Mouse (Mus musculus): ENCODE results near the gene Csf2rb. TPM values are rescaled to one million over a fixed set of nuclear protein-coding genes. Genes with fewer than 3 reads are reported as not detected.
"Not testable (repeated sequence)": the region's sequence is repeated elsewhere in the genome, so short reads cannot be mapped to it uniquely, and the experiment has no call there.

Csf2rb gene
- polyA plus RNA-seq, 1 experiment from 2014 or later: 1.2 TPM

DNA sequence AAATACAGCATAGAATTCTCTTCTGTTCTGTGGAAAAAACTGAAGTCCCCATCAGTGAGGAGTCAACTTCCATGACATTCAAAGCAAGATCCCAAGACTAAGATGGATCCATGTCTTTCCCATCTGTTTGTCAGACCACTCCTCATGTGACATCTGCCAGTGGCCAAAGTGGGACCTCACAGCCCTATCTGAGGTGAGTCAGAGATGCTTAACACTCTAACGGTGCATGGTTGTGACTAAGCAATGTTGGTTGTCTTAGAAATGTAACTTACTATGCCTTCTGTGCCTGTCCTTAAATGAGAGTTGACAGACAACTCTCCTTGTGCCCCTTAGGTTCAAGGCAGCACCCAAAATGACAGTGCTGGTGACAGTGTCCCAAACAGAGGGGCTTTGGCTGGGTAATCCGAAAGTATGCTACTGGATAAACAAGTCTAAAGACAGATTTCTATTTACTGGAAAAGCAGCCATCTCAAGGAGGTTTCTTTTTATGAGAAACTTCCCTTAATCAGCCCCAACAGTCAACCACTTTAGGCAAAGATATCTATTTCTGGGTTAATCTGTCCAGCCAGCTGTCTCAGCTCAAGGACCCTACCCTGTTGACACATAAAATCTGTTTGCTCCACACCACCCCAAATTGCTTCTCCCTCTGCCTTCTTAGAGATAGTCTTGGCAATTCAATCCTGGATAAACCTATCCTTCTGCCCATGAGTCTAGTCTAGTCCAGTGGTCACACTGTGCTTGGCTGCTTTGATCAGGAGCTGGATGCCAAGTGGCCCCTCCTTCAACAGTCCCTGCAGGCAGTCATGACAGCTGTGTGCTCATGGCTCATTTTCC, 7.0 kb upstream of the Csf2rb start:
- ATAC-seq (replicated peaks; ENCODE audit: insufficient number of reproducible peaks, low FRiP score, low TSS enrichment, low read depth); H3K4me1 ChIP-seq (ENCODE audit: control insufficient read depth, insufficient read depth, low read length); H3K9ac ChIP-seq (replicated peaks; ENCODE audit: low read length); H3K36me3 ChIP-seq (replicated peaks; ENCODE audit: control insufficient read depth, insufficient read depth, low read depth, low read length); H3K27ac ChIP-seq (replicated peaks; ENCODE audit: low read depth, low read length); H3K4me2 ChIP-seq (ENCODE audit: low read depth, low read length); H3K27me3 ChIP-seq (ENCODE audit: control insufficient read depth, insufficient read depth, low read length); DNase-seq (ENCODE audit: low spot score); H3K4me3 ChIP-seq (ENCODE audit: low read depth, low read length); H3K9me3 ChIP-seq (replicated peaks; ENCODE audit: control insufficient read depth, low read length): not testable (repeated sequence)
- WGBS: 79% methylated on average over 2 of the region's 2 CpGs

DNA sequence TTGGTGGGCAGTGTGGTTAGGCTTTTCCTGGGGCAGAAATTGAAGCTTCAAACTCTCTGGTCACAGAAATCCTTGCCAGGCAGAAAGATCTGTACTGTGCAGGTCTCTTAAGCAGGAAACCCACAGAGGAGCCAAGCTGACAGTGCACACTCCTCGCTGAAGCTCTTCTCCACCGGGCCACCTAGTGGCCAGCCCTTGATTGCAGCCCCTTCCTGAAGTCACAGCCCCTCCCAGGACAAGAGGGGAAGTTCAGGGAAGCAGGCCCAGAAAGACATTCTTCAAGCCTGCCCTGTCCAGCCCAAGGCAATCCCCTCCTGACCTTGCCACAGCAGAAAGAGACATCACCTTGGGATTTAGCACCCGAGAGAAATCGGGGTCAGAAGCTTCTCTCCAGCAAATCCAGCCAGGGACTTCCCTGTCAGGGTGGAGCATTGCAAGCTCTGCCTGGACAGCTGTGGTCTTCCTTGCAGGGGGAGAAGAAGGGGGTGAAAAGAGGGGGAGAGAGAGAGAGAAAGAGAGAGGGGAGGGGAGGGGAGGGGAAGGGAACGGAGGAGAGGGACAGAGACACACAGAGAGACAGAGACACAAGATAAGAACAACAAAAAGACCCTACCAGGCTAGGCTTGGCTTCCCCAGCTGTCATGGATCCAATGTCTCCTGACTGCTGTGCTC, 4.6 kb upstream of the Csf2rb start:
- H3K4me3 ChIP-seq (ENCODE audit: low read depth, low read length): no peak overlapping the region
- no peak for ATAC-seq (replicated peaks; ENCODE audit: insufficient number of reproducible peaks, low FRiP score, low TSS enrichment, low read depth)
- H3K27ac ChIP-seq (replicated peaks; ENCODE audit: low read depth, low read length): no peak overlapping the region
- no peaks in the 10 kb centered on the region for H3K4me1 ChIP-seq (ENCODE audit: control insufficient read depth, insufficient read depth, low read length)
- peak; percentile 73 for DNase-seq (ENCODE audit: low spot score)
- 17% methylated on average over 5 of the region's 5 CpGs for WGBS
- H3K9me3 ChIP-seq (replicated peaks; ENCODE audit: control insufficient read depth, low read length): no peaks in the 10 kb centered on the region
- H3K27me3 ChIP-seq (ENCODE audit: control insufficient read depth, insufficient read depth, low read length): no peaks in the 10 kb centered on the region
- H3K36me3 ChIP-seq (replicated peaks; ENCODE audit: control insufficient read depth, insufficient read depth, low read depth, low read length): no peaks in the 10 kb centered on the region
- no peak overlapping the region for H3K9ac ChIP-seq (replicated peaks; ENCODE audit: low read length)
- H3K4me2 ChIP-seq (ENCODE audit: low read depth, low read length): no peak overlapping the region

DNA sequence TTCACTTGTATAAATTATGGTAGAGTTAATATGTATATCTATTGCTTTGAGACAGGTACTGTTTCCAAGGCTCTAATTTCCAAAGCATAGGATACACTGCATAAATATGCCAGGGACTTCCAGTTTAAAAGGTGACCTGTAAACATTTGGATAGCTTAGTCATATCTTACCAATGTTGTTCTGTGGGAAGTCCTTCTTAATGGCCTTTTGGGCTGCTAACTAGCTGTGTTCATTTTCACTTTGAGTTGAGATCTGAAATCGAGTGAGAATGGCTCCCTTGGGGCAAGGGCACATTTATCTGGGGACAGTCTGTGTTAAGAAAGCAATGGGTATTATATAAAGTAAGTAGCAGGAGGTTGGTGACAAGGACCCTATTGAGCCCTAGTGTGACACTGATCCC, 2.2 kb upstream of the Csf2rb start:
- Histone ChIP-seq H3K27me3 (ENCODE audit: control insufficient read depth, insufficient read depth, low read length) (no peaks in the 10 kb centered on the region), H3K4me3 (ENCODE audit: low read depth, low read length) (no peak overlapping the region), H3K9me3 (replicated peaks; ENCODE audit: control insufficient read depth, low read length) (no peaks in the 10 kb centered on the region), H3K36me3 (replicated peaks; ENCODE audit: control insufficient read depth, insufficient read depth, low read depth, low read length) (no peaks in the 10 kb centered on the region), H3K4me2 (ENCODE audit: low read depth, low read length) (no peak overlapping the region), H3K4me1 (ENCODE audit: control insufficient read depth, insufficient read depth, low read length) (no peaks in the 10 kb centered on the region), H3K27ac (replicated peaks; ENCODE audit: low read depth, low read length) (no peak overlapping the region), H3K9ac (replicated peaks; ENCODE audit: low read length) (no peak overlapping the region)
- WGBS: 67% methylated on average over 1 of the region's 1 CpGs
- no peak for ATAC-seq (replicated peaks; ENCODE audit: insufficient number of reproducible peaks, low FRiP score, low TSS enrichment, low read depth)
- DNase-seq (ENCODE audit: low spot score): no peak

DNA sequence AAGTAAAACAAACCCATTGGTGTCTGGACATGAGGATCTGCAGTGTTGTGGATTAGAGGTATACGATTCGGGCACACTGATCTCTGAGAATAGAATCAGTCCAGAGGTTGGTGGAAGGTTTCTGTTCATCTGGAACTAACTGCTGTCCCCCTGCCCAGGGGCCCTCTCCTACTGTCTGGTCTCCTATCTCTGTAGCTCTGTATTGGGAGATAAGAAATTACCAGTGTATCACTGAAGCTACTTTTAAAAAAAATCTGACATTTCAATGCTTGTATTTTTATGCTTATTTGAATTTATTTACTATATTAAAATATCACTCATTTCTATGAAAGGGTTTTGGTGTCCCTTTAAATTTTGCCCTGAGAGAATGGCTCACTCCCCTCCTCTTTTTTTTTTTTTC, 1.3 kb upstream of the Csf2rb start:
- Histone ChIP-seq H3K4me2 (ENCODE audit: low read depth, low read length) (no peak overlapping the region), H3K4me1 (ENCODE audit: control insufficient read depth, insufficient read depth, low read length) (no peaks in the 10 kb centered on the region), H3K9ac (replicated peaks; ENCODE audit: low read length) (no peak overlapping the region), H3K9me3 (replicated peaks; ENCODE audit: control insufficient read depth, low read length) (no peaks in the 10 kb centered on the region), H3K27me3 (ENCODE audit: control insufficient read depth, insufficient read depth, low read length) (no peaks in the 10 kb centered on the region), H3K36me3 (replicated peaks; ENCODE audit: control insufficient read depth, insufficient read depth, low read depth, low read length) (no peaks in the 10 kb centered on the region), H3K27ac (replicated peaks; ENCODE audit: low read depth, low read length) (no peak overlapping the region), H3K4me3 (ENCODE audit: low read depth, low read length) (no peak overlapping the region)
- ATAC-seq (replicated peaks; ENCODE audit: insufficient number of reproducible peaks, low FRiP score, low TSS enrichment, low read depth) (no peak), DNase-seq (ENCODE audit: low spot score) (no peak)
- 89% methylated on average over 2 of the region's 2 CpGs for WGBS

DNA sequence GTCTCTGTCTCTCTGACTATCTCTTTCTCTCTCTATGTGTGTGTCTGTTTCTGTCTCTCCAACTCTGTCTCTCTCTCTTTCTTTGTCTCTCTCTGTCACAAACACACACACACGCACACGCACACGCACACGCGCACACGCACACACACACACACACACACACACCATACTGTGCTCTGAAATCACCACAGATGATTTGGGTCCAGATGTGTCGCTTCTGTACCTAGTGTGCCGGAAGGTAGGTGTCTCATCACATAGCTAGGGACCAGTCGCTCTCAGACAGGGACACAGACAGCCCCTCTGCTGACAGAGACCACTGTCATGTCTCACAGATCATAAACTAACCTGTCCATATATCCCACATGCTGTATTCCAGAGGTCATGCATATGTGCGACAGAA, 1.2 kb downstream of the Csf2rb start:
- Histone ChIP-seq H3K9ac (replicated peaks; ENCODE audit: low read length) (no peak overlapping the region), H3K36me3 (replicated peaks; ENCODE audit: control insufficient read depth, insufficient read depth, low read depth, low read length) (no peaks in the 10 kb centered on the region), H3K27me3 (ENCODE audit: control insufficient read depth, insufficient read depth, low read length) (no peaks in the 10 kb centered on the region), H3K27ac (replicated peaks; ENCODE audit: low read depth, low read length) (no peak overlapping the region), H3K4me1 (ENCODE audit: control insufficient read depth, insufficient read depth, low read length) (no peaks in the 10 kb centered on the region), H3K4me2 (ENCODE audit: low read depth, low read length) (no peak overlapping the region), H3K4me3 (ENCODE audit: low read depth, low read length) (no peak overlapping the region), H3K9me3 (replicated peaks; ENCODE audit: control insufficient read depth, low read length) (no peaks in the 10 kb centered on the region)
- no peak for DNase-seq (ENCODE audit: low spot score)
- no peak for ATAC-seq (replicated peaks; ENCODE audit: insufficient number of reproducible peaks, low FRiP score, low TSS enrichment, low read depth)
- 85% methylated on average over 10 of the region's 10 CpGs for WGBS

DNA sequence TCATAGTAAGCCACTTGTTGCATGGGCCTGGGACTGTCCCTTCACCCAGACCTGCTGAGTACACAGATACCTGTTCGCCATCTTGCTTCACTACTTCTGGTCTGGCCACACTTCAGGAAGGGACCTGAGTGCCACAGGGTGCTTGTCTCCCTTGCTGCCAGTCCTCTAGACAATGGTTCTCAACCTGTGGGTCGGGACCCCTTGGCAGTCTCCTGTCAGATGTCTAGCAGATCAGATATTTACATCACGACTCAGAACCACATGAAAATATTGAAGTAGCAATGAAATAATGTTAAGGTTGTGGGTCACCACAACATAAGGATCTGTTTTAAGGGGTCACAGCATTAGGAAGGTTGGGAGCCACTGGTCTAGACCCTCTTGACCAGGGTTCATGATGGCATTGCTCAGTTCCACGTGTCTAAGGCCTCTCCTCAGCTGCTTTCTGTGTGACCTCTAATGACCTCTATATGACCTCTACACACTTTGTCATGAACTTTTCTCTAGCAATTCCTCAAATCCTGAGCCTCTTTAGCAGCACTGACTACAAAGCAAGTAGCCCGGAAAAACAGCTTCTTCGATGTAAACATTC, 2.3 kb downstream of the Csf2rb start:
- 76% methylated on average over 6 of the region's 6 CpGs for WGBS

DNA sequence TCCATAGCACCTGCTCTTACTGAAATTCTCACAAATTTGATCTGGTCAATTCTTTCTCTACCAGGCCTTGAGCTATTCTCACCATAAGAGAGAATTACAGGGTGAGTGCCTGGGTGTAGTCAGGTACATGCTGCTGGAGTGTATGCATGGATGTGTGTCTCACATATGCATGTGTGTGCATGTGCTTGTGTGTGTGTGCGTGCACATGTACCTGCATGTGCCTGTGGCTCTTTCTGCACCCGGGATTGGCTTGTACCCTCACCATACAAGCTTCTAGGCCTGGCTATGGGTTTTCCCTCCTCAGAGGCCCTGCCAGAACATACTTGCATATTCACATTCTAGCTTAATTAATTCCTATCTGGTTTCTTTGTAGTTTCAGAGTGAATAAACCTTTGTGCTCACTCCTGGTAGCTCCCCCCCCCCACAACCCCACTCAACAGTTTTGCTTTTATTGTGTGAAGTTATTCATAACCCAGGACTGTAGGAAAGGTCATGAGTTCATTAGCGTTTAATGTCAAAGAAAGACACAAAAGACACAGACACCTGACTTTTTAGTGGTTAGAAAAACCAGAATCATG, 3.1 kb downstream of the Csf2rb start:
- Histone ChIP-seq H3K36me3 (replicated peaks; ENCODE audit: control insufficient read depth, insufficient read depth, low read depth, low read length) (no peaks in the 10 kb centered on the region), H3K4me2 (ENCODE audit: low read depth, low read length) (no peak overlapping the region), H3K9ac (replicated peaks; ENCODE audit: low read length) (no peak overlapping the region), H3K27me3 (ENCODE audit: control insufficient read depth, insufficient read depth, low read length) (no peaks in the 10 kb centered on the region), H3K27ac (replicated peaks; ENCODE audit: low read depth, low read length) (no peak overlapping the region), H3K9me3 (replicated peaks; ENCODE audit: control insufficient read depth, low read length) (no peaks in the 10 kb centered on the region), H3K4me1 (ENCODE audit: control insufficient read depth, insufficient read depth, low read length) (no peaks in the 10 kb centered on the region), H3K4me3 (ENCODE audit: low read depth, low read length) (no peak overlapping the region)
- ATAC-seq (replicated peaks; ENCODE audit: insufficient number of reproducible peaks, low FRiP score, low TSS enrichment, low read depth) (no peak), DNase-seq (ENCODE audit: low spot score) (no peak)
- WGBS: 87% methylated on average over 3 of the region's 3 CpGs

More for the DNA sequence above, 2.3 kb downstream of the Csf2rb start:
- not testable (repeated sequence) for DNase-seq (ENCODE audit: low spot score); ATAC-seq (replicated peaks; ENCODE audit: insufficient number of reproducible peaks, low FRiP score, low TSS enrichment, low read depth); H3K9ac ChIP-seq (replicated peaks; ENCODE audit: low read length); H3K27me3 ChIP-seq (ENCODE audit: control insufficient read depth, insufficient read depth, low read length); H3K4me2 ChIP-seq (ENCODE audit: low read depth, low read length); H3K4me3 ChIP-seq (ENCODE audit: low read depth, low read length); H3K36me3 ChIP-seq (replicated peaks; ENCODE audit: control insufficient read depth, insufficient read depth, low read depth, low read length); H3K4me1 ChIP-seq (ENCODE audit: control insufficient read depth, insufficient read depth, low read length); H3K9me3 ChIP-seq (replicated peaks; ENCODE audit: control insufficient read depth, low read length); H3K27ac ChIP-seq (replicated peaks; ENCODE audit: low read depth, low read length)

DNA sequence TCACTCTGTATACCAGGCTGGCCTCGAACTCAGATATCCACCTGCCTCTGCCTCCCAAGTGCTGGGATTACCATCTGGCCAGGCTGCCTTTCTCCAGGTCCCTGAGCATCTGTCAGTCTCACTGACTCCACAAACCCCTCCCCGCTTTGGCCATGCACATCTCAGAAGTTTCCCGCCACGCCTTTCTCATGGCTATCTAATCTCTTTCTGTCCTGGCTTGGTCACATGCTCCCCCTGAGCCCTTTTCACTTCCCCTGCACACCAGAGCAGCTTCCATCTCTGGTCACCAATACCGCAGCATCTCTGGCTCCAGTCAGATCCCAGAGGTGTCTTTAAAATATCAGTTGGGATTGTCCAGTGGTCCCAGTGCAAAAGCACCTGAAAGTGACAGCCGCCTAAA, 4.4 kb downstream of the Csf2rb start:
- not testable (repeated sequence) for ATAC-seq (replicated peaks; ENCODE audit: insufficient number of reproducible peaks, low FRiP score, low TSS enrichment, low read depth); H3K4me2 ChIP-seq (ENCODE audit: low read depth, low read length); H3K36me3 ChIP-seq (replicated peaks; ENCODE audit: control insufficient read depth, insufficient read depth, low read depth, low read length); H3K27ac ChIP-seq (replicated peaks; ENCODE audit: low read depth, low read length); H3K4me1 ChIP-seq (ENCODE audit: control insufficient read depth, insufficient read depth, low read length); H3K9me3 ChIP-seq (replicated peaks; ENCODE audit: control insufficient read depth, low read length); H3K9ac ChIP-seq (replicated peaks; ENCODE audit: low read length); H3K4me3 ChIP-seq (ENCODE audit: low read depth, low read length); DNase-seq (ENCODE audit: low spot score); H3K27me3 ChIP-seq (ENCODE audit: control insufficient read depth, insufficient read depth, low read length)
- 88% methylated on average over 6 of the region's 6 CpGs for WGBS
